Mouse (Mus musculus) hindbrain, embryonic 10.5 days (tissue): ENCODE data around the gene Bace1. TPM values are rescaled to one million over a fixed set of nuclear protein-coding genes. Genes with fewer than 3 reads are reported as not detected.
A peak's percentile ranks its signal among the peaks of the same experiment; 100 is the strongest.

Experiments used
- DNase-seq: peaks from one replicate; pipeline ENCODE4 v3.0.0-alpha.2; 2017; ENCODE audit warnings: low spot score
- H3K27ac ChIP-seq: fragments of 300-500 bp; sonication (generic); 2 replicates; pipeline ENCODE4 v1.5.1; 2016; ENCODE audit warnings: mild to moderate bottlenecking, moderate library complexity
- H3K27me3 ChIP-seq: fragments of 300-500 bp; sonication (generic); 2 replicates; pipeline ENCODE4 v1.6.1; 2016; ENCODE audit warnings: mild to moderate bottlenecking; ENCODE audit not compliant: poor library complexity, insufficient read depth, severe bottlenecking
- H3K36me3 ChIP-seq: fragments of 300-500 bp; sonication (generic); 2 replicates; pipeline ENCODE4 v1.6.1; 2016; ENCODE audit warnings: mild to moderate bottlenecking, moderate library complexity
- H3K4me1 ChIP-seq: fragments of 300-500 bp; sonication (generic); replicated peaks from 2 replicates; pipeline ENCODE4 v1.6.1; 2016; ENCODE audit warnings: mild to moderate bottlenecking
- H3K4me3 ChIP-seq: fragments of 300-500 bp; sonication (generic); 2 replicates; pipeline ENCODE4 v1.5.1; 2016; ENCODE audit warnings: mild to moderate bottlenecking, moderate library complexity
- H3K9me3 ChIP-seq: fragments of 300-500 bp; sonication (generic); 2 replicates; pipeline ENCODE4 v1.6.1; 2016; ENCODE audit warnings: mild to moderate bottlenecking, moderate library complexity
- WGBS: fragments of 180-500 bp; shearing (Covaris S2); methylation state at CpG from one replicate; pipeline ENCODE4 v1.1.7; 2016; 5-methylcytosine and 5-hydroxymethylcytosine counted together
- polyA plus RNA-seq: library from polyadenylated mRNA; unstranded; fragments of >200 nt; fragmentation: Nextera tagmentation; extraction: Ambion mirVana; gene quantifications from 2 replicates; pipeline ENCODE4 v1.2.1, GENCODE M21; 2016

The Bace1 gene
- polyA plus RNA-seq, 1 experiment from 2014 or later: 29.6 TPM

- WGBS: 83% methylated on average over 5 of the region's 5 CpGs
- Histone ChIP-seq H3K9me3 (no peaks in the 10 kb centered on the region), H3K27ac (no peak overlapping the region), H3K4me1 (no peaks in the 10 kb centered on the region), H3K36me3 (peaks cover 58% of the 10 kb centered on the region), H3K27me3 (no peaks in the 10 kb centered on the region), H3K4me3 (no peak overlapping the region)
- DNase-seq: no peak
Observed at GRCm38 (mm10) chr9:45811946-45812345, 26.4 kb upstream of the Bace1 start.

GRCm38 (mm10) chr9:45815113-45815512 is 23.3 kb upstream of the Bace1 start:
- no peaks in the 10 kb centered on the region for H3K4me1 ChIP-seq
- 93% methylated on average over 9 of the region's 9 CpGs for WGBS
- no peaks in the 10 kb centered on the region for H3K9me3 ChIP-seq
- no peak for DNase-seq
- H3K27ac ChIP-seq: no peak overlapping the region
- H3K36me3 ChIP-seq: peaks cover 47% of the 10 kb centered on the region
- H3K27me3 ChIP-seq: no peaks in the 10 kb centered on the region
- H3K4me3 ChIP-seq: no peak overlapping the region

GRCm38 (mm10) chr9:45815525-45815924 is 22.9 kb upstream of the Bace1 start:
- Histone ChIP-seq H3K9me3 (no peaks in the 10 kb centered on the region), H3K36me3 (peaks cover 48% of the 10 kb centered on the region), H3K27ac (no peak overlapping the region), H3K4me3 (no peak overlapping the region), H3K27me3 (no peaks in the 10 kb centered on the region), H3K4me1 (no peaks in the 10 kb centered on the region)
- WGBS: 90% methylated on average over 10 of the region's 10 CpGs
- no peak for DNase-seq

DNA sequence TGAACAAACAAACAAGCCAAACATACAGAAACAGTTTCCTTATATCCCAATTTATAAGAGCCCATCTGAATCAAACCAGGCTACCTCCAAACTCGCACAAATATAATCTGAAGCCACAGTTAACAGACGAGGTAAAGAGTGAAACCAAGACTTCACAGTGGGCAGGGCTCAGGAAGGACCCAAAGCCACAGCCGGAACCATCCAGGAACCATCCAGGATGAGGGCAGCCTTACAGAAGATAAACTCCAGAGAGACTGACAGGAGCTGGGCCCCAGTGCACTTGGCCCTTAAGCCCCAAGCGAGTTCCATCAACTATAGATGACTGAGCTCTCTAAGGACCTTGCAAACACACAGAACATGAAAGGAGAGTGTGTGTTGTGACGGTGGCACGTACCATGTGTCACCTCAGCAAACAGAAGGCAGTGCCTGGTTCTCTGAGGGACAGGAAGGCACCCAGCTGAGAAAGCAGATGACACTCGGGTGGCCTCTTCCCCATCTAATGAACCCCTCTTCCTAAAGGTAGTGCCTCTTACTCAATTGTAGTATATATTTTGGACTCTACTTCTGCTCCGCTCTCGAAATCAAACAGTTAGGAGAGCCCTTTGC is 19.9 kb upstream of the Bace1 start:
- Histone ChIP-seq H3K4me1 (no peaks in the 10 kb centered on the region), H3K9me3 (no peaks in the 10 kb centered on the region), H3K4me3 (no peak overlapping the region), H3K27ac (no peak overlapping the region), H3K27me3 (no peaks in the 10 kb centered on the region), H3K36me3 (peaks cover 70% of the 10 kb centered on the region)
- WGBS: 86% methylated on average over 9 of the region's 9 CpGs
- DNase-seq: no peak

DNA sequence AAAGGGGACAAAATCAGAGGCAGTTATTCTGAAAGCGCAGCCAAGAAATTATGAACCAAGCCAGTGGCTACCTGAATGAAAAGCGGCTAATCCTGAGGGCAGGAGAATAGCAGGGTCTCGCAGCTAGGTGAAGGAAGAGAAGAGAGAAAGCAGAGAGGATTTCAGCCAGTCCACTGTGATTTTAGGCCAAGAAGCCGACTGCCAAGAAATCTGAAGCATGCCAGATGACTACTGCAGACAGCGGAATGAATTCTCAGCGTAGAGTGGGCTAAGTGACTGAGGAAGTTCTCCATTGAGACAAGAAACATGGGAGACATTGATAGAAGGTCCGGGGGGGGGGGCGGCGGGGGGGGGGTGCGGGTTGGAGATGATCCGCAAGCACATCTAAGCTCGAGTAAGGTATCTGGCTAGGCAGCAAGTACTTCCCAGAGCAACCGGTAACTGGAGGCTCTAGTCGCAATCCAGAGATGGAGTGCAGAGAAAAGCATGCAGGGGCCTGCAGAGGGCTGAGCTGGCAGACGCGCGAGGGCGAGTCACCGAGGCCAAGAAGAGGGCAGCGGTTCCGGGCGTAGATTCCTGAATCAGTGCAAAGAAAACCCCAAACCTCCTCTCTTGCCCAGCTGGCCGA is 10.6 kb upstream of the Bace1 start:
- H3K27ac ChIP-seq: peak overlapping the region; percentile 88
- H3K27me3 ChIP-seq: no peaks in the 10 kb centered on the region
- 0 out of 2 replicates have a peak, but pooled peaks cover 4% of the 10 kb centered on the region for H3K9me3 ChIP-seq
- DNase-seq: no peak
- H3K4me3 ChIP-seq: peak overlapping the region; percentile 75
- peaks cover 20% of the 10 kb centered on the region for H3K4me1 ChIP-seq
- peaks cover 11% of the 10 kb centered on the region for H3K36me3 ChIP-seq
- 10% methylated on average over 23 of the region's 23 CpGs for WGBS

- H3K27ac ChIP-seq: peak within 1 kb of the TSS; percentile 88
- under 1% methylated on average over 31 of the region's 31 CpGs for WGBS
Observed at GRCm38 (mm10) chr9:45828291-45828963, 10.0 kb upstream of the Bace1 start, which contains the start of gene Cep164. TSS of gene Cep164 (minus strand) at chr9:45828691.

DNA sequence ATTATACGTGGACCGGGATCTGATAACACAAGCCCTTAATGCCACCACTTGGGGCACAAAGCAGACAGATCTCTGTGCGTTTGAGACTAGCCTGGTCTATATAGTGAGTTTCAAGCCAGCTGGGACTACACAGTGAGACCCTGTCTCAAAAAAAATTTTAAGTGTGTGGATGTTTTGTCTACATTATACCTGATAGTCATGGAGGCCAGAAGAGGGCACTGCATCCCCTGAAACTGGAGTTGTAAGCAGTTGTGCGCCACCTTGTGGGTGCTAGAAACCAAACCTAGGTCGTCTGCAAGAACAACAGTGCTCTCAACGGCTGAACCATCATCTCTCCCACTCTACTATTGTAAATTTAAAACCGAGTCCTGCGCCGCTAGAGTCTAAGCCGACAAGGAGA is 9.3 kb upstream of the Bace1 start:
- Histone ChIP-seq H3K4me1 (peaks cover 20% of the 10 kb centered on the region), H3K4me3 (peak overlapping the region; percentile 75), H3K27ac (peak overlapping the region; percentile 88), H3K9me3 (0 out of 2 replicates have a peak, but pooled peaks cover 4% of the 10 kb centered on the region), H3K36me3 (no peaks in the 10 kb centered on the region), H3K27me3 (no peaks in the 10 kb centered on the region)
- peak; percentile 80 for DNase-seq
- WGBS: 28% methylated on average over 10 of the region's 10 CpGs

More at GRCm38 (mm10) chr9:45828291-45828963, 10.0 kb upstream of the Bace1 start, which contains the start of gene Cep164:
- Histone ChIP-seq H3K27me3 (no peaks in the 10 kb centered on the region), H3K4me1 (peaks cover 20% of the 10 kb centered on the region), H3K9me3 (0 out of 2 replicates have a peak, but pooled peaks cover 4% of the 10 kb centered on the region), H3K36me3 (peaks cover 5% of the 10 kb centered on the region), H3K4me3 (peak within 1 kb of the TSS; percentile 75)
- DNase-seq: peak; percentile 90

DNA sequence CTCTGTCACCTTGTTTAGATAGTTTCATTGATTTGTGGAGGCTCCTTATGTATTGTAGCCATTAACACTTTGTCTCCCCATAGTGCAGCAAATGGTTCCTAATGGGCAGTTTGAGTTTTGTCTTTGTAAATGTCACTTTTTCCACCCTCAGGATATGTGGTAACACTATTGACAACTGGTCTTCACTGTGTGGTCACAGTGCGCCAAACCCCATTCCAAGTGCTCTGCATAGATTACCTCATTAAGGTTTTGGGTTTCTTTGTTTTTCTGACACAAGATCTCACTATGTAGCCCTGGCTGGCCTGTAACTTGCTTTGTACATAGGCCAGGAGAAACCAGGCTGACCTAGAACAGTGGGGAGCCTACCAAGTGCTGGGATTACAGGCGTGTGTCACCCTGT is 5.5 kb upstream of the Bace1 start:
- 86% methylated on average over 2 of the region's 2 CpGs for WGBS
- peaks cover 4% of the 10 kb centered on the region for H3K4me1 ChIP-seq
- H3K27ac ChIP-seq: no peak overlapping the region
- no peak overlapping the region for H3K4me3 ChIP-seq
- no peak for DNase-seq
- no peaks in the 10 kb centered on the region for H3K36me3 ChIP-seq
- H3K27me3 ChIP-seq: no peaks in the 10 kb centered on the region
- H3K9me3 ChIP-seq: 0 out of 2 replicates have a peak, but pooled peaks cover 4% of the 10 kb centered on the region

DNA sequence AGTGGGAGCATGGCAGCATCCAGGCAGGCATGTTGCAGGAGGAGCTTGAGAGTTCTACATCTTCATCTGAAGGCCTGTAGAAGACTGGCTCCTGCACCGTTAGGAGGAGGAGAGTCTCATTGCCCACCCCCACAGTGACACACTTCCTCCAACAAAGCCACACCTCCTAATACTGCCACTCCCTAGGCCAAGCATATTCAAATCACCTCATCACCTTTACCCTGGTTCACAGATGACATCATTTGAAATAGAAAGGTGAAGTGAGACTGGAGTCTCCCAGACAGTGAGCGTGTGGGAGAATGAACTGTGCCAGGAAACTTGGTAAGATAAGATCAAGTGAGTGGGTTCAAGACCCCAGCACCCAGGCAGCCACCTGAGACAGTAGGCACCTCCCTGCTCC is 4.9 kb upstream of the Bace1 start:
- no peaks in the 10 kb centered on the region for H3K27me3 ChIP-seq
- 0 out of 2 replicates have a peak, but pooled peaks cover 4% of the 10 kb centered on the region for H3K9me3 ChIP-seq
- H3K27ac ChIP-seq: no peak overlapping the region
- no peak overlapping the region for H3K4me3 ChIP-seq
- no peak for DNase-seq
- H3K36me3 ChIP-seq: no peaks in the 10 kb centered on the region
- H3K4me1 ChIP-seq: peaks cover 3% of the 10 kb centered on the region
- 78% methylated on average over 2 of the region's 2 CpGs for WGBS

DNA sequence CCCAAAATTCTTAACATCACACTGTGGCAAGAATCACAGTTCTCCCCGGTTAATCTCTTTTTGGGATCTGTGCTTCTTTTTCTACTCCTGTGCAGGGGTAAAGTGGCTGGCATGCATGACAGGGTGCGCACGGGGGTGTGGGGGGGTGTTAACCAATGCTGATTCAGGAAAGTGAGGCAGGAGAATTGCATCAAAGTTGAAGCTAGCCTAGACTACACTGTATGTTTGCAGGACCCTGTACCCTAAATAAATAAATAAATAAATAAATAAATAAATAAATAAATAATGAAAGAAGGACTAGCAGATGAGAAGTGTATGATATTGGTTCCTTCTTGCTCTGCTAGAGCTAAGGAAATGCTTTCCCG is 329 bp upstream of the Bace1 start:
- H3K27me3 ChIP-seq: no peaks in the 10 kb centered on the region
- no peaks in the 10 kb centered on the region for H3K9me3 ChIP-seq
- H3K27ac ChIP-seq: no peak overlapping the region
- WGBS: 24% methylated on average over 4 of the region's 4 CpGs
- no peaks in the 10 kb centered on the region for H3K36me3 ChIP-seq
- peaks cover 41% of the 10 kb centered on the region for H3K4me1 ChIP-seq
- peak overlapping the region; percentile 69 for H3K4me3 ChIP-seq
- DNase-seq: no peak

- H3K27ac ChIP-seq: peak overlapping the region; percentile 84
- peaks cover 41% of the 10 kb centered on the region for H3K4me1 ChIP-seq
- peak overlapping the region; percentile 69 for H3K4me3 ChIP-seq
- no peaks in the 10 kb centered on the region for H3K9me3 ChIP-seq
- WGBS: 16% methylated on average over 17 of the region's 17 CpGs
- no peaks in the 10 kb centered on the region for H3K27me3 ChIP-seq
- no peak for DNase-seq
- H3K36me3 ChIP-seq: no peaks in the 10 kb centered on the region
Observed at GRCm38 (mm10) chr9:45839139-45839981, 980 bp downstream of the Bace1 start.

- 78% methylated on average over 7 of the region's 7 CpGs for WGBS
Observed at GRCm38 (mm10) chr9:45839982-45840300, 1.6 kb downstream of the Bace1 start.

More at GRCm38 (mm10) chr9:45839982-45840300, 1.6 kb downstream of the Bace1 start:
- H3K9me3 ChIP-seq: no peaks in the 10 kb centered on the region
- no peak for DNase-seq
- H3K36me3 ChIP-seq: no peaks in the 10 kb centered on the region
- H3K27ac ChIP-seq: no peak overlapping the region
- peaks cover 41% of the 10 kb centered on the region for H3K4me1 ChIP-seq
- H3K27me3 ChIP-seq: no peaks in the 10 kb centered on the region
- H3K4me3 ChIP-seq: peak overlapping the region; percentile 69
